Mouse (Mus musculus) neural tube, embryonic 12.5 days (tissue): ENCODE data around the gene Unkl. TPM values are rescaled to one million over a fixed set of nuclear protein-coding genes. Genes with fewer than 3 reads are reported as not detected.
A peak's percentile ranks its signal among the peaks of the same experiment; 100 is the strongest.

Source experiments
- ATAC-seq: fragments of 200-750 bp; cut with Nextera tagmentation; 2 replicates; pipeline ENCODE4 v1.8.0; 2017; ENCODE audit warnings: low read depth, mild to moderate bottlenecking, moderate TSS enrichment, moderate library complexity; ENCODE audit not compliant: low FRiP score
- H3K27ac ChIP-seq: fragments of 300-500 bp; sonication (generic); 2 replicates; pipeline ENCODE4 v1.5.1; 2016
- H3K27me3 ChIP-seq: fragments of 300-500 bp; sonication (generic); replicated peaks from 2 replicates; pipeline ENCODE4 v1.6.1; 2016; ENCODE audit warnings: mild to moderate bottlenecking
- H3K36me3 ChIP-seq: fragments of 300-500 bp; sonication (generic); 2 replicates; pipeline ENCODE4 v1.6.1; 2016; ENCODE audit warnings: mild to moderate bottlenecking
- H3K4me1 ChIP-seq: fragments of 300-500 bp; sonication (generic); 2 replicates; pipeline ENCODE4 v1.6.1; 2016
- H3K4me2 ChIP-seq: fragments of 300-500 bp; sonication (generic); replicated peaks from 2 replicates; pipeline ENCODE4 v1.6.1; 2016; ENCODE audit warnings: mild to moderate bottlenecking
- H3K4me3 ChIP-seq: fragments of 300-500 bp; sonication (generic); 2 replicates; pipeline ENCODE4 v1.5.1; 2016
- H3K9ac ChIP-seq: fragments of 300-500 bp; sonication (generic); 2 replicates; pipeline ENCODE4 v1.6.1; 2016; ENCODE audit warnings: mild to moderate bottlenecking
- H3K9me3 ChIP-seq: fragments of 300-500 bp; sonication (generic); 2 replicates; pipeline ENCODE4 v1.6.1; 2016; ENCODE audit warnings: mild to moderate bottlenecking
- WGBS: fragments of 180-500 bp; shearing (Covaris S2); methylation state at CpG from one replicate; pipeline ENCODE4 v1.1.7; 2016; 5-methylcytosine and 5-hydroxymethylcytosine counted together
- polyA plus RNA-seq: library from polyadenylated mRNA; unstranded; fragments of >200 nt; fragmentation: Nextera tagmentation; extraction: Ambion mirVana; gene quantifications from 2 replicates; pipeline ENCODE4 v1.2.1, GENCODE M21; 2016

The Unkl gene
- polyA plus RNA-seq: 9.4 TPM in 2 replicates

GRCm38 (mm10) chr17:25188150-25189031 lies at the start of gene Unkl:
Gene Unkl, plus strand, starts transcription at chr17:25188397.
- WGBS: under 1% methylated on average over 103 of the region's 104 CpGs
- Histone ChIP-seq H3K4me3 (peak within 1 kb of the TSS; percentile 98), H3K9me3 (no peaks in the 10 kb centered on the region), H3K4me1 (peaks cover 26% of the 10 kb centered on the region), H3K27me3 (no peaks in the 10 kb centered on the region), H3K36me3 (peaks cover 8% of the 10 kb centered on the region; the same call in 1 of the 2 replicates), H3K9ac (peak within 1 kb of the TSS; percentile 82), H3K27ac (no peak within 1 kb of the TSS), H3K4me2 (peak within 1 kb of the TSS; percentile 86)
- peak; percentile 35 for ATAC-seq

- no peak overlapping the region for H3K27ac ChIP-seq
- no peak for ATAC-seq
- H3K4me1 ChIP-seq: peaks cover 13% of the 10 kb centered on the region
- no peaks in the 10 kb centered on the region for H3K27me3 ChIP-seq
- no peaks in the 10 kb centered on the region for H3K9me3 ChIP-seq
- no peak overlapping the region for H3K9ac ChIP-seq
- 93% methylated on average over 1 of the region's 1 CpGs for WGBS
- no peak overlapping the region for H3K4me3 ChIP-seq
- H3K4me2 ChIP-seq: no peak overlapping the region
- H3K36me3 ChIP-seq: no peaks in the 10 kb centered on the region; the same call in 1 of the 2 replicates
Observed at GRCm38 (mm10) chr17:25138803-25139202, 49.4 kb upstream of the Unkl start.

- Histone ChIP-seq H3K4me3 (no peak overlapping the region), H3K27me3 (no peaks in the 10 kb centered on the region), H3K9ac (no peak overlapping the region), H3K4me1 (0 out of 2 replicates have a peak, but pooled peaks cover 4% of the 10 kb centered on the region), H3K27ac (no peak overlapping the region), H3K4me2 (no peak overlapping the region), H3K9me3 (no peaks in the 10 kb centered on the region), H3K36me3 (peaks cover 6% of the 10 kb centered on the region; the same call in 1 of the 2 replicates)
- ATAC-seq: no peak
- WGBS: 74% methylated on average over 4 of the region's 4 CpGs
Observed at GRCm38 (mm10) chr17:25139960-25140359, 48.2 kb upstream of the Unkl start.

- no peak within 1 kb of the TSS for H3K27ac ChIP-seq
- 82% methylated on average over 1 of the region's 1 CpGs for WGBS
- H3K4me2 ChIP-seq: no peak within 1 kb of the TSS
- H3K9me3 ChIP-seq: no peaks in the 10 kb centered on the region
- H3K4me1 ChIP-seq: no peaks in the 10 kb centered on the region
- peaks cover 44% of the 10 kb centered on the region for H3K36me3 ChIP-seq
- no peaks in the 10 kb centered on the region for H3K27me3 ChIP-seq
- H3K9ac ChIP-seq: no peak within 1 kb of the TSS
- no peak for ATAC-seq
- H3K4me3 ChIP-seq: no peak within 1 kb of the TSS
Observed at GRCm38 (mm10) chr17:25162161-25162560, 26.0 kb upstream of the Unkl start, which contains the start of gene Ccdc154. Gene Ccdc154, plus strand, starts transcription at chr17:25162461.

- 82% methylated on average over 7 of the region's 7 CpGs for WGBS
- H3K9me3 ChIP-seq: no peaks in the 10 kb centered on the region
- no peak overlapping the region for H3K4me2 ChIP-seq
- H3K36me3 ChIP-seq: peaks cover 33% of the 10 kb centered on the region
- no peak overlapping the region for H3K9ac ChIP-seq
- no peak for ATAC-seq
- H3K4me3 ChIP-seq: no peak overlapping the region
- no peaks in the 10 kb centered on the region for H3K4me1 ChIP-seq
- H3K27ac ChIP-seq: no peak overlapping the region
- H3K27me3 ChIP-seq: no peaks in the 10 kb centered on the region
Observed at GRCm38 (mm10) chr17:25163387-25163786, 24.8 kb upstream of the Unkl start.

GRCm38 (mm10) chr17:25164770-25165169 lies 23.4 kb upstream of the Unkl start:
- no peaks in the 10 kb centered on the region for H3K4me1 ChIP-seq
- H3K4me2 ChIP-seq: no peak overlapping the region
- peaks cover 23% of the 10 kb centered on the region for H3K36me3 ChIP-seq
- H3K27ac ChIP-seq: no peak overlapping the region
- no peak overlapping the region for H3K9ac ChIP-seq
- no peak for ATAC-seq
- H3K27me3 ChIP-seq: no peaks in the 10 kb centered on the region
- 88% methylated on average over 3 of the region's 3 CpGs for WGBS
- H3K4me3 ChIP-seq: no peak overlapping the region
- no peaks in the 10 kb centered on the region for H3K9me3 ChIP-seq

GRCm38 (mm10) chr17:25165970-25166671 lies 22.1 kb upstream of the Unkl start:
- 68% methylated on average over 6 of the region's 6 CpGs for WGBS
- ATAC-seq: no peak

GRCm38 (mm10) chr17:25169706-25170105 lies 18.5 kb upstream of the Unkl start:
- H3K27ac ChIP-seq: no peak overlapping the region

More at GRCm38 (mm10) chr17:25165970-25166671, 22.1 kb upstream of the Unkl start:
- H3K9ac ChIP-seq: no peak overlapping the region
- no peaks in the 10 kb centered on the region for H3K4me1 ChIP-seq
- peaks cover 9% of the 10 kb centered on the region for H3K36me3 ChIP-seq
- H3K4me3 ChIP-seq: no peak overlapping the region
- no peaks in the 10 kb centered on the region for H3K27me3 ChIP-seq
- H3K4me2 ChIP-seq: no peak overlapping the region
- H3K9me3 ChIP-seq: no peaks in the 10 kb centered on the region
- no peak overlapping the region for H3K27ac ChIP-seq

GRCm38 (mm10) chr17:25172558-25172957 lies 15.6 kb upstream of the Unkl start:
- ATAC-seq: no peak
- no peak overlapping the region for H3K27ac ChIP-seq
- no peak overlapping the region for H3K4me2 ChIP-seq
- H3K4me1 ChIP-seq: no peaks in the 10 kb centered on the region
- WGBS: 91% methylated on average over 3 of the region's 3 CpGs
- H3K4me3 ChIP-seq: no peak overlapping the region
- H3K9ac ChIP-seq: no peak overlapping the region
- H3K27me3 ChIP-seq: no peaks in the 10 kb centered on the region
- H3K9me3 ChIP-seq: no peaks in the 10 kb centered on the region
- H3K36me3 ChIP-seq: no peaks in the 10 kb centered on the region

More at GRCm38 (mm10) chr17:25169706-25170105, 18.5 kb upstream of the Unkl start:
- no peak for ATAC-seq
- Histone ChIP-seq H3K36me3 (no peaks in the 10 kb centered on the region), H3K27me3 (no peaks in the 10 kb centered on the region), H3K4me2 (no peak overlapping the region), H3K9ac (no peak overlapping the region), H3K9me3 (no peaks in the 10 kb centered on the region), H3K4me3 (no peak overlapping the region), H3K4me1 (no peaks in the 10 kb centered on the region)
- 96% methylated on average over 2 of the region's 2 CpGs for WGBS

GRCm38 (mm10) chr17:25175411-25175810 lies 12.8 kb upstream of the Unkl start, which contains the start of gene Gm38655:
Gene Gm38655, minus strand, starts transcription at chr17:25175471.
- H3K9me3 ChIP-seq: no peaks in the 10 kb centered on the region
- ATAC-seq: no peak
- H3K4me3 ChIP-seq: no peak within 1 kb of the TSS
- no peak within 1 kb of the TSS for H3K4me2 ChIP-seq
- H3K27ac ChIP-seq: no peak within 1 kb of the TSS
- H3K9ac ChIP-seq: peak within 1 kb of the TSS; percentile 26; the same call in 1 of the 2 replicates
- WGBS: 63% methylated on average over 9 of the region's 9 CpGs
- H3K4me1 ChIP-seq: no peaks in the 10 kb centered on the region
- H3K36me3 ChIP-seq: no peaks in the 10 kb centered on the region
- H3K27me3 ChIP-seq: no peaks in the 10 kb centered on the region; the same call in 1 of the 2 replicates

GRCm38 (mm10) chr17:25183232-25183631 lies 5.0 kb upstream of the Unkl start:
- 0 out of 2 replicates have a peak overlapping the region, but pooled peaks have one; percentile 87 for H3K9ac ChIP-seq
- H3K4me1 ChIP-seq: peaks cover 15% of the 10 kb centered on the region
- no peaks in the 10 kb centered on the region for H3K36me3 ChIP-seq
- H3K27me3 ChIP-seq: no peaks in the 10 kb centered on the region; the same call in 1 of the 2 replicates
- H3K27ac ChIP-seq: no peak overlapping the region
- peak overlapping the region; percentile 96 for H3K4me2 ChIP-seq
- H3K9me3 ChIP-seq: no peaks in the 10 kb centered on the region
- no peak overlapping the region for H3K4me3 ChIP-seq
- ATAC-seq: no peak

- peak within 1 kb of the TSS; percentile 76 for H3K27ac ChIP-seq
- H3K27me3 ChIP-seq: no peaks in the 10 kb centered on the region
- H3K4me2 ChIP-seq: peak within 1 kb of the TSS; percentile 96
- ATAC-seq: peak; percentile 84
- H3K4me3 ChIP-seq: peak within 1 kb of the TSS; percentile 78
- H3K4me1 ChIP-seq: peaks cover 17% of the 10 kb centered on the region
- no peaks in the 10 kb centered on the region for H3K9me3 ChIP-seq
- WGBS: under 1% methylated on average over 50 of the region's 50 CpGs
- H3K36me3 ChIP-seq: no peaks in the 10 kb centered on the region
- H3K9ac ChIP-seq: peak within 1 kb of the TSS; percentile 87
Observed at GRCm38 (mm10) chr17:25184129-25184691, 4.0 kb upstream of the Unkl start, which contains the start of gene BC003965. Gene BC003965, plus strand, starts transcription at chr17:25184554.
